Mouse (Mus musculus): ENCODE results near the gene Ntrk2. TPM values are rescaled to one million over a fixed set of nuclear protein-coding genes. Genes with fewer than 3 reads are reported as not detected.

The Ntrk2 gene
- polyA plus RNA-seq, 1 experiment from 2014 or later = 1.7 TPM

DNA sequence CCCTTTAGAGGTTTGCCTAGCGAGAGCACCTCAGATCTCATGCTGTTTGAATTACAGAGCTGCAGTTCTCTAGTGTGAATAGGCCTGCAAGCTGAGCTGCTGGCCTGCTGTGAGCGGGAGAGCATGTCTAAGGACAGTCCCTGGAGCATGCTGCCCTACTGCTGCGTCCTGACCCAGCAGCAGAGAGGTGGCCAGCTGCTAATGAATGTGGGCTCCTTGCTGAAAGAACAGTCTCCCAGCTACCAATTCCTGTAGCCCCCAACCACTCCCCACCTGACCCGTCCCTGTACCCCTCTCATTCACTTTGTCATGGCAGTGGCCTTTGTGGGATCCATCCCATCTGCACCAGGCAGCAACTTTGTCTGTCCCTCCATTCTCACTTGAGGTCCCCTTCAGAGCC is 126.8 kb downstream of the Ntrk2 start:
- 56% methylated on average over 4 of the region's 4 CpGs for WGBS
- Histone ChIP-seq H3K4me2 (replicated peaks) (no peak overlapping the region), H3K4me3 (replicated peaks) (no peak overlapping the region), H3K27me3 (replicated peaks) (no peaks in the 10 kb centered on the region), H3K36me3 (no peaks in the 10 kb centered on the region), H3K9ac (no peak overlapping the region), H3K9me3 (no peaks in the 10 kb centered on the region), H3K4me1 (replicated peaks) (no peaks in the 10 kb centered on the region), H3K27ac (no peak overlapping the region)
- no peak for ATAC-seq

DNA sequence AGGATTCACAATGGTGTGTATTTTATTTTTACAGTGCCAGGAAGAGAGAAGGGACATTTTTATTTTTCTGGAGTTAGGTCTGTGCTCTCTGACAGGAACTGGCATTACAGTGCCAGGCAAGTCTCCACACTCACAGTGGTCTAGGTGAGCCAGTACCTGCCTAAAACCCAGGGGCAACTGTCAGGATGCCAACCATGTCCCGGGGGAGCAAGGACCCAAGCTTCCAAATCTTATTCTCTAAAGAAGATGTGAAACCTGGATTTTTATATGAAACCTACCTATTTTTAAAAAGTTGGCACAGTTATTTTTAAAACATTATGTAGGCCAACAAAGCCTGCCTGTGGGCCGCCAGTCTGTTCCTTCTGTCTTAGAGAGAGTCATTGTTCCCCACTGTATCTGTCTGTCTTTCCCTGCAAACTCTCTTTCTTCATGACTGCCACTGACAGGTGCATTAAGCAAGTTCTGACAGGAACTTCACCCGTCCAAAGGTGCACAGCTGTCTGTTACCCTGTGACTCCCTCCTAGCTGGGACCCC is 128.3 kb downstream of the Ntrk2 start:
- H3K27me3 ChIP-seq (replicated peaks) = no peaks in the 10 kb centered on the region
- no peaks in the 10 kb centered on the region for H3K36me3 ChIP-seq
- H3K27ac ChIP-seq = no peak overlapping the region
- no peak for ATAC-seq
- no peak overlapping the region for H3K4me3 ChIP-seq (replicated peaks)
- no peaks in the 10 kb centered on the region for H3K4me1 ChIP-seq (replicated peaks)
- no peak overlapping the region for H3K4me2 ChIP-seq (replicated peaks)
- H3K9me3 ChIP-seq = no peaks in the 10 kb centered on the region
- 84% methylated on average over 3 of the region's 3 CpGs for WGBS
- H3K9ac ChIP-seq = no peak overlapping the region

DNA sequence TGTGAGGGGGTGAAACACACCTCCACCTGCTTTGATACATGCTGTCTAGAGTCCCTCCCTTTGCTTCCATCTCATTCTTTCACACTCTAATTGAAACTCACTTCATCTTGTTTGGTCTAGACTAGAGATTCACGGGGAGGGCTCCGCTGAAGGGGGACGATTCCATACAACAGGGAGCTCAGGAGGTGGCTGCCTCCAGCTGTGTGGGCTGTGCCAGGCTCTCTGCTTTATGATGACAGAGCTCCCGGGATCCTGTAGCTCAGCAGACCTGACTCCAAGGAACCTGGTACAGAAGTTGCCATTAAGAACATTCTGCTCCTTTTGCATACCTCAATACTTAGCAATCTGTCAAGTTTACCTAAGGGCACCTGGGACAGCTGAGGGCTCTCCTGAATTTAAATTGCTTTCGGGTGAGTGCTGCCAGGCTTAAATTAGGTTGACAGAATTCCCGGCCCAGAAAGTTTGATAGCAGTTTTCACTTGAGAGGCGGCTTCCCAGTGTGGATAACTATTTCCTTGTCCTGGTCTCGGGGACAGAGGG is 129.7 kb downstream of the Ntrk2 start:
- no peaks in the 10 kb centered on the region for H3K9me3 ChIP-seq
- H3K36me3 ChIP-seq = no peaks in the 10 kb centered on the region
- no peak overlapping the region for H3K4me2 ChIP-seq (replicated peaks)
- H3K9ac ChIP-seq = no peak overlapping the region
- no peak for ATAC-seq
- H3K4me3 ChIP-seq (replicated peaks) = no peak overlapping the region
- H3K27ac ChIP-seq = no peak overlapping the region
- 15% methylated on average over 8 of the region's 8 CpGs for WGBS
- no peaks in the 10 kb centered on the region for H3K4me1 ChIP-seq (replicated peaks)
- no peaks in the 10 kb centered on the region for H3K27me3 ChIP-seq (replicated peaks)

DNA sequence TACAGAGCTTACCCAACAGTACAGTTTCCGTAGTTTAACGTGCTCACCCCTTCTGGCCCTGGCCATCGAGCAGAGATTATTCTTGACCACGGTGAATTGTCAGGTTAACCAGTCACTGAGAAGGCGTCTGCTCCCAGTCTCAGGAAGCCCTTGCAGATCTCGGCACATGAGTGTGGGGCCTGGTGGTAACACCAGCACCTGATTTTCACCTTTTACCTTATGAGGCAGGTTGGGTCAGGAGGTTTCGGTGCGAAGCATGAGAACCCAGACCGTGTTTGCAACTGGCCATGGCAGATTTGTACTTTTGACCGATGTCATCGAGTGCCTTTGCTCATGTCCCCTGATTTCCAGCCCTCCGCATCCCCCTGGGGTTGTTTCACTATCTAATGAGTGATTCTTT is 131.5 kb downstream of the Ntrk2 start:
- no peak for ATAC-seq
- Histone ChIP-seq H3K36me3 (no peaks in the 10 kb centered on the region), H3K27me3 (replicated peaks) (no peaks in the 10 kb centered on the region), H3K4me2 (replicated peaks) (no peak overlapping the region), H3K9me3 (no peaks in the 10 kb centered on the region), H3K27ac (no peak overlapping the region), H3K4me3 (replicated peaks) (no peak overlapping the region), H3K9ac (no peak overlapping the region), H3K4me1 (replicated peaks) (no peaks in the 10 kb centered on the region)
- 93% methylated on average over 12 of the region's 12 CpGs for WGBS

DNA sequence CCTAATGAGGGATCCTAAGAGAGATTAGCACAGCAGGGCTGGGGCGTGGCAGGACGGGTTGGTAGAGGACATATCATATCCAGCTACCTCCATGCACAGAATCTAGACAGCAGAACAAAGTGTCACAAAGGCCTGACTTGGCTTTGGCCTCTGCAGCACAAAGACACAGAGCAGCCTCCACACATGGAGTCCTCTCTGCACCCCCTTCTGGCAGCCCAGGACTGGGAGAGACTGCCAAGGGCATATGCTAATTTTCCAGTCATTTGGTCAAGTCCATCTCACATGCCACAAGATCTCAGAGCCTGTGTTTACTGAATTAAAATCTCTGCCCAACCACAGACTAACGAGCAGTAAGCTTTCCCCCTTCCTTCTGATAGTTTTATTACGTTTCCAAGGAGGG is 132.1 kb downstream of the Ntrk2 start:
- Histone ChIP-seq H3K36me3 (no peaks in the 10 kb centered on the region), H3K4me1 (replicated peaks) (no peaks in the 10 kb centered on the region), H3K4me2 (replicated peaks) (no peak overlapping the region), H3K27me3 (replicated peaks) (no peaks in the 10 kb centered on the region), H3K9me3 (no peaks in the 10 kb centered on the region), H3K4me3 (replicated peaks) (no peak overlapping the region), H3K27ac (no peak overlapping the region), H3K9ac (no peak overlapping the region)
- ATAC-seq = no peak
- WGBS = 45% methylated on average over 4 of the region's 4 CpGs

DNA sequence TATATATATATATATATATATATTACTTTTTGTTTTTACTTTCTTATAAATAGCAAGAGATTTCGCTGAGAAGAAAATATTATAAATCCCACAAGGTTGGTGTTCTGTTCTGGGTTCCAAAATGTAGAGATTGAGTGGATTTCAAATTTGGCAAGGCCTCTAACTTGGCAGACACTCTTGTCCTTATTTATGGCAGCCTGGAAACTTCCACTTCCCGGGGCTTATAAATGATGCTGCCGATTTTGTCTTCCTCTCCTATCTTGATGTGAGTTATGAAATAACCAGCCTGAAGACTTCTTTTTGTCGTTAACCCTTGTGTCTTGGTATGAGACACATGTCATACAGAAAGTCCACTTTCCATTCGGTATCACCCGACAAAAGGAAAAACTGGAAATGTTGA is 133.8 kb downstream of the Ntrk2 start:
- WGBS = 84% methylated on average over 6 of the region's 6 CpGs
- ATAC-seq = no peak
- no peaks in the 10 kb centered on the region for H3K4me1 ChIP-seq (replicated peaks)
- H3K4me3 ChIP-seq (replicated peaks) = no peak overlapping the region
- no peak overlapping the region for H3K27ac ChIP-seq
- H3K9ac ChIP-seq = no peak overlapping the region
- no peaks in the 10 kb centered on the region for H3K27me3 ChIP-seq (replicated peaks)
- no peak overlapping the region for H3K4me2 ChIP-seq (replicated peaks)
- no peaks in the 10 kb centered on the region for H3K9me3 ChIP-seq
- H3K36me3 ChIP-seq = no peaks in the 10 kb centered on the region

DNA sequence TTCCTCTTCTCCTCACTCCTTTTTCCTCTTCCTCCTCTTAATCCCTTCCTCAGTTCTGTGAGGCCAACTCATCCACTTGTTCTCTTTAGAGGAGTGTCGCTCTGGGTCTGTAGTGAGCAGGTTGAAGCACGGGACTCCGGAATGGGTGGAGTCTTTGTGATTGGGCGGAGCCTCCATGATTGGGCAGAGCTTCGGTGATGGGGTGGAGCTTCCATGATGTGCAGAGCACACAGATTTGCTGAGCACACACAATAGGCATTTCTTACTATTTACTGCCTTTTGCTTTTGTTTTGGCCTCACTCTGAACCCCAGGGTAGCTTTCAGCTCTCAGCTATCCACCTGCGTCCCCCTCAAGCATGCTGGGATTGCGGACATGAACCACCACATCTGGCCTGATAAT is 134.4 kb downstream of the Ntrk2 start:
- Histone ChIP-seq H3K4me2 (replicated peaks) (no peak overlapping the region), H3K9ac (no peak overlapping the region), H3K27ac (no peak overlapping the region), H3K9me3 (no peaks in the 10 kb centered on the region), H3K4me3 (replicated peaks) (no peak overlapping the region), H3K36me3 (no peaks in the 10 kb centered on the region), H3K27me3 (replicated peaks) (no peaks in the 10 kb centered on the region), H3K4me1 (replicated peaks) (no peaks in the 10 kb centered on the region)
- ATAC-seq = no peak
- WGBS = 55% methylated on average over 7 of the region's 7 CpGs

DNA sequence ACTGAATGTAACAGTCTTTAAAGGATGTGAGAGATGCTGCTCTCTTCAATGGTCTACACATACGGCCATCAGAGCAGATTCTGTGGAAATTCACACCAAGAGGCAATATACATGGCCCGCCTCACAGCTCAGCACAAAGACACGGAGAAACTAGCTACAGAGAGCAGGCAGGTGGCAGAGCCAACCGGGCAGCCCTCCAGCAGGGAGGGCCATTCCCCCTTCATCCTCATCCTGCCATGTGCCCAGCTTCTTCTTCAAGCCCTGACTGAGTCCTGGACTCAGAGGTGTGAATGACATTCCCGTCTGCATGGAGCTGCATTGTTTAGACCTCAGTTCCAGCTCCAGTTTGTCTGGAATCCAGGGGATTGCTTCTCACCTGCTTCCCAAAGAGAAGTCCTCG is 139.4 kb downstream of the Ntrk2 start:
- Histone ChIP-seq H3K36me3 (no peaks in the 10 kb centered on the region), H3K9ac (no peak overlapping the region), H3K27me3 (replicated peaks) (no peaks in the 10 kb centered on the region), H3K9me3 (no peaks in the 10 kb centered on the region), H3K4me3 (replicated peaks) (no peak overlapping the region), H3K27ac (no peak overlapping the region), H3K4me2 (replicated peaks) (no peak overlapping the region), H3K4me1 (replicated peaks) (no peaks in the 10 kb centered on the region)
- WGBS = 70% methylated on average over 6 of the region's 6 CpGs
- ATAC-seq = no peak

DNA sequence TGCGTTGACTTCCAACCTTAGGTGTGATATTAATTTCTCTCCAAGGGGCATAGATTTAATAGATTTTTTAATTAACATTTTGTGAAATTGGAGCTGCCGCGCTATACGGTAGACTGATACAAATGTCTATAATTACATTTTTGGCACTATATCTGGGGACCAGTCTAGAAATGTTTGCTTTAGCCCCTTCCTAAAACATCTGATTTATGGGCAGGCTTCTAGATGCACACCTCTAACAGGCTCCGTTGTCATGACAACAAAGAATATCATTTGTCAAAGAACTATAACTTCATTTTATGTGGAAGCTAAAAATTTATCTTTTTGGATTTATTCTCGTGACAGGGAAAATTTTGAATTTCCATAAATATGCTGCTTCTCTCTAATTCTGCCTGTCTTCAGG is 140.2 kb downstream of the Ntrk2 start:
- no peak overlapping the region for H3K27ac ChIP-seq
- WGBS = 82% methylated on average over 6 of the region's 6 CpGs
- no peaks in the 10 kb centered on the region for H3K36me3 ChIP-seq
- no peak overlapping the region for H3K4me2 ChIP-seq (replicated peaks)
- ATAC-seq = no peak
- no peaks in the 10 kb centered on the region for H3K27me3 ChIP-seq (replicated peaks)
- no peaks in the 10 kb centered on the region for H3K9me3 ChIP-seq
- no peak overlapping the region for H3K4me3 ChIP-seq (replicated peaks)
- H3K4me1 ChIP-seq (replicated peaks) = no peaks in the 10 kb centered on the region
- no peak overlapping the region for H3K9ac ChIP-seq

DNA sequence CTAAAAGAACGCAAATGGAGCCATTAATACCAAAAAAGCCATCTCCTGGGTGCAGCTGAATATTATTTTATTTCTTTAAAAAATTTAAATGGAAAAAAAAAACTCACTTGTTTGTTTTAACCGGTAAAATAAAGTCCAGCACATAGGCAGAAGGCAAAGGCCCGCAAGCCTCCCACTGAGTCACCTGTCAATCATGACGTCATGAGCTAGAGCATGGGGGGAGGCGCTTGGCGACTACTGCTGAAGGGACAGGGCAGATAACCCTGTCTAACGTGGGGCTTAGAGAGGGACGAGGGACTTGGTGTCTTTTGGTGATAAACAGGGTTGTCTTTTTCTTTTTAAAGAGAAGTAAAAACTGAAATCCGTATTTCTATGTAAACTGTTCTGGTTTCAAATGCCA is 140.7 kb downstream of the Ntrk2 start:
- Histone ChIP-seq H3K27ac (no peak overlapping the region), H3K4me2 (replicated peaks) (no peak overlapping the region), H3K9ac (no peak overlapping the region), H3K9me3 (no peaks in the 10 kb centered on the region), H3K4me1 (replicated peaks) (no peaks in the 10 kb centered on the region), H3K36me3 (no peaks in the 10 kb centered on the region), H3K4me3 (replicated peaks) (no peak overlapping the region), H3K27me3 (replicated peaks) (no peaks in the 10 kb centered on the region)
- WGBS = 56% methylated on average over 9 of the region's 9 CpGs
- ATAC-seq = no peak

DNA sequence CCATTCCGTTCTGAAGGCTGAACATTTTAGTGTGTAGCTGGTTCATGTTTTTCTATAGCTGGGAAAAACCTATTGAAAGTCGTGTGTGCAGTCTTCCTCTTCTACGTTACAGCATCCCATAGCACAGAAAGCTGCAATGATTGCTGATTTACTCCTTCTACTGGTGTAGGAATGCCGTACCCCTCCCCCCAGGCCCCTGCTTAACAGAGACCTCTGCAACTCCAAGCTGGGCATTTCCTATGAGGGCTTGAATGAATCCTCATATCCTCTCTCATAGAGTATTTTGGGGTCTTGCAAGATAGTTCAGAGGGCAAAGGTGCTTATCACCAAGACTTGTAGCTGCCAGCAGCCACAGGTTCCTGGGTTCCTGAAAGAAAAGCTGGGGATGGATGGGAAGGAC is 148.0 kb downstream of the Ntrk2 start:
- Histone ChIP-seq H3K27ac (no peak overlapping the region), H3K4me3 (replicated peaks) (no peak overlapping the region), H3K27me3 (replicated peaks) (no peaks in the 10 kb centered on the region), H3K9me3 (no peaks in the 10 kb centered on the region), H3K36me3 (no peaks in the 10 kb centered on the region), H3K4me1 (replicated peaks) (no peaks in the 10 kb centered on the region), H3K4me2 (replicated peaks) (no peak overlapping the region), H3K9ac (no peak overlapping the region)
- WGBS = 28% methylated on average over 4 of the region's 4 CpGs
- ATAC-seq = no peak

DNA sequence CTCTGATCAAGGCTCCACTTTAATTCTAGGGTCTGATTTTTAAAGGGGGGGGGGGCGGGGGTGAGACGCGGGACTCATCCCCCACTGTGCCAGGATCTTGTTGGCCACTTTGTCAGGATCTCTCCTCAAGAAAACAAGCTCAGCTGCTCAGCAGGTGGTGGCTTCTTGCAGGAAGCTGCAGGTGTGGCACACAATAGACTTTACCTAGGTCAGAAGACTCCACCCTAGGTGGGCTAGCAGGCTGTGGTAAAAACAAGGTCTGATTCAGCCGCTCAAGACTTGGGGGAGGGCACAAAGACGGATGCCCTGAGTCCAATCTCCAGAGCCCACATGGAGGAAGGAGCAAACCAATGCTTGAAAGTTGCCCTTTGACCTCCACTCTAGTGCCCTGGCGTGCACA is 148.4 kb downstream of the Ntrk2 start:
- H3K9ac ChIP-seq = no peak overlapping the region
- ATAC-seq = no peak
- H3K27me3 ChIP-seq (replicated peaks) = no peaks in the 10 kb centered on the region
- no peak overlapping the region for H3K27ac ChIP-seq
- H3K4me1 ChIP-seq (replicated peaks) = no peaks in the 10 kb centered on the region
- no peaks in the 10 kb centered on the region for H3K9me3 ChIP-seq
- no peaks in the 10 kb centered on the region for H3K36me3 ChIP-seq
- 16% methylated on average over 6 of the region's 6 CpGs for WGBS
- H3K4me2 ChIP-seq (replicated peaks) = no peak overlapping the region
- no peak overlapping the region for H3K4me3 ChIP-seq (replicated peaks)

DNA sequence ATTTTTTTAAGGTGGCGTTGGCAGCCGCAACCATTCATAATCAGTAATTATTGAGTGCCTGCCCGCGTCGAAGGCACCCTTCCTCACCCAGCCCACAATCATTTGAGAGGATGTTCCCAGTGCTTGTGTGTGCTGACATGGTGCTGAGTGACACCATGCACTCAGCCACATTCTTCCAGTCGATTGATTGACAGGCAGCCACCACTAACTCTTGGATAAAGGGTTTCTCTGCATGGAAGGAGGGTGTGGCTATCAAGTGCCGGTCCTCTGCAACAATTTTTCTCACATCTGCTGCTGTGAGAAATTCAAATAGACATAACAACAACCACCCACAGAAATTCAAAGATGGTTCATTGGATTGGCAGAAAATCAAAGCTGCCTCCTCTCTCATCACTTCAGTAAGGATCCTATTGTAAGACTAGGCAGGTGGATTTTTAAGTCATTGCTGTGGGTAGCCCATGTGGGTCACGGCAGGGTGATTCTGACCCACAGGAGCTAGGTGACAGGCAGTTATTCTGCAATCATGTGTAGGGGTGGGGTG is 148.9 kb downstream of the Ntrk2 start:
- Histone ChIP-seq H3K9ac (no peak overlapping the region), H3K9me3 (no peaks in the 10 kb centered on the region), H3K27me3 (replicated peaks) (no peaks in the 10 kb centered on the region), H3K27ac (no peak overlapping the region), H3K4me1 (replicated peaks) (no peaks in the 10 kb centered on the region), H3K4me3 (replicated peaks) (no peak overlapping the region), H3K36me3 (no peaks in the 10 kb centered on the region), H3K4me2 (replicated peaks) (no peak overlapping the region)
- ATAC-seq = no peak
- 49% methylated on average over 8 of the region's 8 CpGs for WGBS
